Mouse (Mus musculus): ENCODE data around the gene Nfix. TPM values are rescaled to one million over a fixed set of nuclear protein-coding genes. Genes with fewer than 3 reads are reported as not detected.

Gene Nfix
- polyA plus RNA-seq, 1 experiment from 2014 or later: 36.6 TPM

DNA sequence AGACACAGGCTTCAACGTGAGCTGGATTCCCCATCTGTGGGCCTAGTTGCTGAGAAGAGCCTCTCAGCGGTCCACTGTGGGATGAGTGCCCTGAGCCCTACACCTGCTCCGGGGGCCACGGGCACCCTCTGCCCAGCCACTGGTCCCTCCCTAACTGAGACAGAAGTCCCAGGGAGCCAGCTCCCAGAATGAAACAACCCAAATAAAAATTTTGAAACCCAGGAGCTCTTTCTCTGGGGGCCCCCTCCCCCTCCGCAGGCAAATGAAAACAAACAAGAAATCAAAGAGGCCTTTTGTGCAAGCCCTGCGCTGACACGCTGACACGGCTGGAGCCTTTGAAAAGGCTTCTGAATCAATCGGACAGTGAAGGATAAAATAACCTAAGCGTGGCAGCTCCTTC is 34.5 kb downstream of the Nfix start:
- Histone ChIP-seq H3K27ac (replicated peaks) (0 out of 2 replicates have a peak overlapping the region, but pooled peaks have one; percentile 24), H3K4me1 (replicated peaks; ENCODE audit: control insufficient read depth, insufficient read depth) (peaks cover 8% of the 10 kb centered on the region), H3K4me2 (replicated peaks; ENCODE audit: low read depth) (no peak overlapping the region; the same call in 1 of the 2 replicates), H3K9me3 (ENCODE audit: control insufficient read depth, low read length) (no peaks in the 10 kb centered on the region), H3K4me3 (ENCODE audit: low read depth, low read length) (no peak overlapping the region), H3K36me3 (ENCODE audit: control insufficient read depth, insufficient read depth, low read length) (peaks cover 13% of the 10 kb centered on the region; the same call in 1 of the 2 replicates), H3K9ac (ENCODE audit: low read length) (no peak overlapping the region), H3K27me3 (ENCODE audit: control insufficient read depth, insufficient read depth, low read length) (no peaks in the 10 kb centered on the region)
- ATAC-seq (ENCODE audit: low FRiP score, low TSS enrichment) (no peak), DNase-seq (ENCODE audit: low spot score) (no peak)
- 40% methylated on average over 10 of the region's 10 CpGs for whole genome bisulfite sequencing
- TF ChIP-seq CTCF (IDR thresholded peaks at IDR 0.05; ENCODE audit: low read depth) (no peak), EP300 (optimal IDR thresholded peaks at IDR 0.05) (no peak)

DNA sequence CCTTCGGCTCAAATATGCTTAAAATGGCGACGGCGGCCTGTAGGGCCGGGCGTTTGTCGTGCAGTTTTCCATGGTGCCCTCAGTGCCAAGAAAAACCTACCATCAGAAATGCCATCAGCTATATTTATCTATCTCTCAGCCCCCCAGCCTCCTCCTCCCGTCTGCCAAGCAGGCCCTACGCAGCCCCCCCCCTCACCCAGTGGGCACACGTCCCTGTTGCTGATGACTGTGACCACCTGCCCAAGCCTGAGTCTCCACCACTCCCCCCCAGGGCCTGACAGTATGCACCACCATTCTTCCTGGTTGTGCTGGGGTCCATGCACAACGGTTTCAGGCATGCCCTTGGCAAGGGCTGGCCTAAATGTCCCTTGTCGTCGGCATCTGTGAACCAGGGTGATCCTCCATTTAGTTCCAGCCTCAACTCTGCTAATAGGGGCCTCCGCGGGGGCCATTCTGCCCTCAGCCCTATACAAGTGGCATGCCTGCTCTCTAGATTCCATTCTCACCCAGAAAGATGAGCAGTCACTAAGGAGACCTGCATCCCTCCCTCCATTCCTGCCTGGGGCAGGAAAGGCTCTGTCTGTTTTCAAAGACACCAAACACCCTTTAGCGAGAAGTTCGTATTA is 35.2 kb downstream of the Nfix start:
- Histone ChIP-seq H3K9ac (ENCODE audit: low read length) (no peak overlapping the region), H3K4me3 (ENCODE audit: low read depth, low read length) (no peak overlapping the region), H3K36me3 (ENCODE audit: control insufficient read depth, insufficient read depth, low read length) (peaks cover 13% of the 10 kb centered on the region; the same call in 1 of the 2 replicates), H3K27me3 (ENCODE audit: control insufficient read depth, insufficient read depth, low read length) (no peaks in the 10 kb centered on the region), H3K27ac (replicated peaks) (no peak overlapping the region), H3K4me1 (replicated peaks; ENCODE audit: control insufficient read depth, insufficient read depth) (peaks cover 7% of the 10 kb centered on the region), H3K9me3 (ENCODE audit: control insufficient read depth, low read length) (no peaks in the 10 kb centered on the region), H3K4me2 (replicated peaks; ENCODE audit: low read depth) (no peak overlapping the region; the same call in 1 of the 2 replicates)
- no peak for TF ChIP-seq CTCF (IDR thresholded peaks at IDR 0.05; ENCODE audit: low read depth)
- no peak for TF ChIP-seq EP300 (optimal IDR thresholded peaks at IDR 0.05)
- ATAC-seq (ENCODE audit: low FRiP score, low TSS enrichment): no peak
- 77% methylated on average over 17 of the region's 17 CpGs for WGBS
- DNase-seq (ENCODE audit: low spot score): no peak

DNA sequence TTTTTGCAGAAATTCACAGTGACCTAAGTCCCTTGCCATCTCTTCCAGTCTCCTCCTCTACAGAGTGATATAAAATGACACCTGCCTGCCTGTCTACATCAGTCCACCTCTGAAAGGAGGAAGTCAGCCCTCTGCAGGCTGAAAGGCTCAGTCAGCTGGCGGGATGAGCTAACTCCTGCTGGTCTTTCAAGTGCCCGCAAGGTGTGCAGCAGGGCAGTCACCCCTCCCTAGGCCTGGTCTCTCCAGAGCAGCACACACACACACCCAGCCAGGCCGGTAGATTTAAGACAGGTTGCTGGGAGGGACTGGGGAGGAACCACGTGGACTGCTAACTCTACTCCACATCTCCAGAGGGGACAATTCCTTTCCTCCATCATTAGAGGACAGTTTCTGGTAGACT is 36.0 kb downstream of the Nfix start:
- DNase-seq (ENCODE audit: low spot score): peak; percentile 66
- WGBS: 54% methylated on average over 4 of the region's 4 CpGs
- H3K4me2 ChIP-seq (replicated peaks; ENCODE audit: low read depth): no peak overlapping the region

GRCm38 (mm10) chr8:84760901-84761300 is 39.2 kb downstream of the Nfix start:
- Histone ChIP-seq H3K36me3 (ENCODE audit: control insufficient read depth, insufficient read depth, low read length) (peaks cover 2% of the 10 kb centered on the region; the same call in 1 of the 2 replicates), H3K27ac (replicated peaks) (no peak overlapping the region), H3K4me2 (replicated peaks; ENCODE audit: low read depth) (no peak overlapping the region), H3K4me1 (replicated peaks; ENCODE audit: control insufficient read depth, insufficient read depth) (peaks cover 2% of the 10 kb centered on the region), H3K4me3 (ENCODE audit: low read depth, low read length) (no peak overlapping the region), H3K9me3 (ENCODE audit: control insufficient read depth, low read length) (no peaks in the 10 kb centered on the region), H3K9ac (ENCODE audit: low read length) (no peak overlapping the region), H3K27me3 (ENCODE audit: control insufficient read depth, insufficient read depth, low read length) (no peaks in the 10 kb centered on the region)
- TF ChIP-seq EP300 (optimal IDR thresholded peaks at IDR 0.05) (no peak), CTCF (IDR thresholded peaks at IDR 0.05; ENCODE audit: low read depth) (no peak)
- DNase-seq (ENCODE audit: low spot score) (no peak), ATAC-seq (ENCODE audit: low FRiP score, low TSS enrichment) (no peak)
- 51% methylated on average over 2 of the region's 2 CpGs for WGBS

More for the DNA sequence above, 36.0 kb downstream of the Nfix start:
- TF ChIP-seq CTCF (IDR thresholded peaks at IDR 0.05; ENCODE audit: low read depth) (peak; percentile 37), EP300 (optimal IDR thresholded peaks at IDR 0.05) (no peak)
- H3K9me3 ChIP-seq (ENCODE audit: control insufficient read depth, low read length): no peaks in the 10 kb centered on the region
- H3K4me1 ChIP-seq (replicated peaks; ENCODE audit: control insufficient read depth, insufficient read depth): peaks cover 6% of the 10 kb centered on the region
- no peak overlapping the region for H3K9ac ChIP-seq (ENCODE audit: low read length)
- H3K27me3 ChIP-seq (ENCODE audit: control insufficient read depth, insufficient read depth, low read length): no peaks in the 10 kb centered on the region
- ATAC-seq (ENCODE audit: low FRiP score, low TSS enrichment): peak; percentile 73
- H3K36me3 ChIP-seq (ENCODE audit: control insufficient read depth, insufficient read depth, low read length): peaks cover 13% of the 10 kb centered on the region; the same call in 1 of the 2 replicates
- no peak overlapping the region for H3K4me3 ChIP-seq (ENCODE audit: low read depth, low read length)
- no peak overlapping the region for H3K27ac ChIP-seq (replicated peaks)

- Histone ChIP-seq H3K4me3 (ENCODE audit: low read depth, low read length) (no peak overlapping the region), H3K9me3 (ENCODE audit: control insufficient read depth, low read length) (no peaks in the 10 kb centered on the region), H3K36me3 (ENCODE audit: control insufficient read depth, insufficient read depth, low read length) (peaks cover 4% of the 10 kb centered on the region; the same call in 1 of the 2 replicates), H3K27ac (replicated peaks) (no peak overlapping the region), H3K4me2 (replicated peaks; ENCODE audit: low read depth) (no peak overlapping the region), H3K27me3 (ENCODE audit: control insufficient read depth, insufficient read depth, low read length) (no peaks in the 10 kb centered on the region), H3K4me1 (replicated peaks; ENCODE audit: control insufficient read depth, insufficient read depth) (no peaks in the 10 kb centered on the region; the same call in 1 of the 2 replicates), H3K9ac (ENCODE audit: low read length) (no peak overlapping the region)
- DNase-seq (ENCODE audit: low spot score) (no peak), ATAC-seq (ENCODE audit: low FRiP score, low TSS enrichment) (no peak)
- TF ChIP-seq EP300 (optimal IDR thresholded peaks at IDR 0.05): no peak
- TF ChIP-seq CTCF (IDR thresholded peaks at IDR 0.05; ENCODE audit: low read depth): no peak
- WGBS: 63% methylated on average over 7 of the region's 7 CpGs
Observed at GRCm38 (mm10) chr8:84760405-84760805, 39.7 kb downstream of the Nfix start.

GRCm38 (mm10) chr8:84759718-84760117 is 40.4 kb downstream of the Nfix start:
- TF ChIP-seq CTCF (IDR thresholded peaks at IDR 0.05; ENCODE audit: low read depth) (no peak), EP300 (optimal IDR thresholded peaks at IDR 0.05) (no peak)
- no peak overlapping the region for H3K27ac ChIP-seq (replicated peaks)
- no peak overlapping the region for H3K4me3 ChIP-seq (ENCODE audit: low read depth, low read length)
- DNase-seq (ENCODE audit: low spot score) (no peak), ATAC-seq (ENCODE audit: low FRiP score, low TSS enrichment) (no peak)
- H3K9ac ChIP-seq (ENCODE audit: low read length): no peak overlapping the region
- no peaks in the 10 kb centered on the region; the same call in 1 of the 2 replicates for H3K4me1 ChIP-seq (replicated peaks; ENCODE audit: control insufficient read depth, insufficient read depth)
- no peaks in the 10 kb centered on the region for H3K27me3 ChIP-seq (ENCODE audit: control insufficient read depth, insufficient read depth, low read length)
- H3K9me3 ChIP-seq (ENCODE audit: control insufficient read depth, low read length): no peaks in the 10 kb centered on the region
- H3K4me2 ChIP-seq (replicated peaks; ENCODE audit: low read depth): no peak overlapping the region
- 88% methylated on average over 10 of the region's 10 CpGs for WGBS
- H3K36me3 ChIP-seq (ENCODE audit: control insufficient read depth, insufficient read depth, low read length): peaks cover 4% of the 10 kb centered on the region; the same call in 1 of the 2 replicates

Data from stomach, postnatal 0 days (tissue).